Mouse (Mus musculus): ENCODE results near the gene Plcb1.

- TF ChIP-seq POLR2A (IDR thresholded peaks at IDR 0.05; ENCODE audit: low read depth, low read length) (no peak), CTCF (IDR thresholded peaks at IDR 0.05; ENCODE audit: borderline replicate concordance, insufficient read depth, low read length) (no peak)
Measured at GRCm38 (mm10) chr2:135356311-135356710, 570.4 kb downstream of the Plcb1 start.
